Mouse (Mus musculus): Measurements from ENCODE around the gene Rfx4.

GRCm38 (mm10) chr10:84835596-84835995 is 79.7 kb downstream of the Rfx4 start:
- no peak for TF ChIP-seq CTCF (IDR thresholded peaks at IDR 0.05)
- TF ChIP-seq POLR2A (IDR thresholded peaks at IDR 0.05; ENCODE audit: insufficient read depth, low read depth, low read length), result no peak

All from heart, adult 2 months (tissue).